Mouse (Mus musculus): Measurements from ENCODE around the gene U2af2.

DNA sequence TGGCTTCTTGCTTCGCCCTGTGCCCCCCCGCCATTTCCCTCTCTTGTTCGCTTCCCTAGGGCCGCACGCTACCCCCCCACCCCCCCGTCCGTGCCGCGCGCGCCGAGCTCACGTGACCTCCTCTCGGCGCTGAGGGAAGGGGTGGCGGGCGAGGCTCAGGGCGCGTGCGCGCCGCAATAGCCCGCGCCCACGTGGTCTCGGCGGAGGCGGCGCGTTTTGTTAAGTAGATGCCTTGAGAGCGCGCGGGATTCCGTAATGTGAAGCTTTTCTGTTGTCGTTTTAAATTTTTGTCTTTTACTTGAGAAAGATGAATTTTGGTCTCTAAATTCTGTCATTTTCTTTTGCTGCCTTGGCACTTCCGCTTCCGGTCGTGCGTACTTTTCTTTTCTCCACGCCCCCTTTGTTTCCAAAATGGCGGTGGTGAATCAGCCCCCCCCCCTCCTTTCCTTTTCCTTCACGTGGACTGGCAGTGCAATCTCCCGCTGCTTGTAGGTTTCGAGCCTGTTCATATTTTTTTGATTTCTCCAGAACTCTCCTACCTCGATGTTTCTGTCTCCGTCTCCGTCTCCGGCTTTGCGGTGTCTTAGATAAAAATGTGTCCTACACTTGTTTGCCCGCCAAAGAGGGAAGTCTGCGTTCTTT, 538 bp downstream of the U2af2 start:
- TF ChIP-seq CTCF (IDR thresholded peaks at IDR 0.05; ENCODE audit: extremely low read depth, insufficient read length, insufficient replicate concordance, low read depth, low read length) (no peak), POLR2A (IDR thresholded peaks at IDR 0.05; ENCODE audit: low read depth, low read length) (no peak)

Data from small intestine, adult 2 months (tissue).